Comparison of ENCODE assay signal across 27 mouse cellular contexts in genomic region chr7:51872597-51872996, GRCm38 (mm10).
"Had no signal": no experiment of that assay in that cellular context is flagged by ENCODE, and none has a peak within 500 bp of the region (broad histone marks: within the 10 kb centered on the region; RNA-seq: fewer than 3 reads in every experiment).

No protein-coding gene starts in this region.

- DNase-seq: cerebellum, adult 8-10 months; cerebellum, adult 9-10 months; cerebellum, adult 9-11 months; cerebellum, postnatal 10 days; cerebellum, postnatal 14 days; cerebellum, postnatal 25 days; cerebellum, postnatal 36 days; embryo, embryonic 11 days; forebrain, postnatal 0 days; gastrocnemius, adult 2 months; gastrocnemius, postnatal 10 days; gastrocnemius, postnatal 14 days; gastrocnemius, postnatal 25 days; gastrocnemius, postnatal 36 days; heart, adult 11 months; heart, adult 18-20 months; heart, adult 2 months had no signal

- H3K9ac ChIP-seq: embryonic facial prominence, embryonic 12.5 days; embryonic facial prominence, embryonic 13.5 days; embryonic facial prominence, embryonic 15.5 days; forebrain, embryonic 12.5 days; forebrain, embryonic 15.5 days; forebrain, postnatal 0 days had no signal

- ATAC-seq: forebrain, embryonic 14.5 days; forebrain, embryonic 15.5 days; forebrain, embryonic 16.5 days; forebrain, postnatal 0 days had no signal

- H3K36me3 ChIP-seq: embryonic facial prominence, embryonic 12.5 days; forebrain, embryonic 12.5 days had no signal

- H3K9me3 ChIP-seq: embryonic facial prominence, embryonic 10.5 days; embryonic facial prominence, embryonic 12.5 days; embryonic facial prominence, embryonic 13.5 days; embryonic facial prominence, embryonic 15.5 days; forebrain, embryonic 10.5 days; forebrain, embryonic 12.5 days; forebrain, embryonic 15.5 days had no signal

- H3K4me2 ChIP-seq: embryonic facial prominence, embryonic 12.5 days; embryonic facial prominence, embryonic 13.5 days; embryonic facial prominence, embryonic 15.5 days; forebrain, embryonic 12.5 days; forebrain, embryonic 15.5 days had no signal

- H3K4me1 ChIP-seq: embryonic facial prominence, embryonic 13.5 days; embryonic facial prominence, embryonic 15.5 days; forebrain, embryonic 12.5 days; forebrain, embryonic 15.5 days had no signal

- H3K27ac ChIP-seq: embryonic facial prominence, embryonic 10.5 days; embryonic facial prominence, embryonic 12.5 days; embryonic facial prominence, embryonic 13.5 days; embryonic facial prominence, embryonic 15.5 days; forebrain, embryonic 10.5 days; forebrain, embryonic 12.5 days; forebrain, embryonic 15.5 days; gastrocnemius, adult 2 months; heart, adult 2 months had no signal

- H3K27me3 ChIP-seq: embryonic facial prominence, embryonic 12.5 days; embryonic facial prominence, embryonic 13.5 days; embryonic facial prominence, embryonic 15.5 days; forebrain, embryonic 12.5 days; forebrain, embryonic 15.5 days had no signal

- H3K4me3 ChIP-seq: embryonic facial prominence, embryonic 10.5 days; embryonic facial prominence, embryonic 12.5 days; embryonic facial prominence, embryonic 13.5 days; embryonic facial prominence, embryonic 15.5 days; erythroblast, embryonic 14.5 days; forebrain, embryonic 10.5 days; forebrain, embryonic 12.5 days; forebrain, embryonic 15.5 days; gastrocnemius, adult 2 months; heart, adult 2 months had no signal
